Mouse (Mus musculus) cerebellum, postnatal 25 days (tissue): ENCODE measurements at regions not wholly inside any gene's neighbourhood (a gene's known extent, or its start where the extent isn't known, plus 50 kb on each side); places are given as distances from the start of the nearest gene placed in this dataset.

Source experiments
- DNase-seq, 2 experiments: peaks; one replicate each; pipeline ENCODE4 v3.0.0; 2021; ENCODE audit warnings: mixed read lengths in 2 of 2

- DNase-seq = no peak
These were observed 162.9 kb upstream of the Arid2 start for GRCm38 (mm10) chr15:96124397-96124796.

GRCm38 (mm10) chr15:96129699-96130098 lies 157.6 kb upstream of the Arid2 start:
- no peak for DNase-seq

GRCm38 (mm10) chr15:96130531-96130930 lies 156.8 kb upstream of the Arid2 start:
- no peak for DNase-seq

GRCm38 (mm10) chr15:96131582-96132091 lies 155.7 kb upstream of the Arid2 start:
- no peak for DNase-seq

GRCm38 (mm10) chr15:96132636-96133035 lies 154.7 kb upstream of the Arid2 start:
- no peak for DNase-seq

GRCm38 (mm10) chr15:96135250-96135731 lies 152.0 kb upstream of the Arid2 start:
- no peak for DNase-seq

- no peak for DNase-seq
These were observed 151.5 kb upstream of the Arid2 start for GRCm38 (mm10) chr15:96135816-96136215.

GRCm38 (mm10) chr15:96137534-96137933 lies 149.8 kb upstream of the Arid2 start:
- no peak for DNase-seq

- DNase-seq = no peak
These were observed 149.4 kb upstream of the Arid2 start for GRCm38 (mm10) chr15:96137945-96138344.

- no peak for DNase-seq
These were observed 133.8 kb upstream of the Arid2 start for GRCm38 (mm10) chr15:96153489-96153888.

GRCm38 (mm10) chr15:96158321-96158720 lies 129.0 kb upstream of the Arid2 start:
- DNase-seq = no peak

GRCm38 (mm10) chr15:96164771-96165431 lies 122.4 kb upstream of the Arid2 start:
- DNase-seq = peak; percentile 57 to 61

GRCm38 (mm10) chr15:96167256-96167655 lies 120.1 kb upstream of the Arid2 start:
- no peak for DNase-seq

GRCm38 (mm10) chr15:96169726-96170467 lies 117.4 kb upstream of the Arid2 start:
- DNase-seq = no peak

- DNase-seq = peak; percentile 52 to 68
These were observed 116.1 kb upstream of the Arid2 start for GRCm38 (mm10) chr15:96170986-96171769.

- no peak for DNase-seq
These were observed 109.4 kb upstream of the Arid2 start for GRCm38 (mm10) chr15:96177911-96178310.

GRCm38 (mm10) chr15:96178374-96179109 lies 108.8 kb upstream of the Arid2 start:
- DNase-seq = no peak

- no peak for DNase-seq
These were observed 107.8 kb upstream of the Arid2 start for GRCm38 (mm10) chr15:96179511-96179910.

- DNase-seq = no peak
These were observed 107.3 kb upstream of the Arid2 start for GRCm38 (mm10) chr15:96180036-96180435.

- no peak for DNase-seq
These were observed 106.3 kb upstream of the Arid2 start for GRCm38 (mm10) chr15:96180977-96181376.

GRCm38 (mm10) chr15:96182313-96182712 lies 105.0 kb upstream of the Arid2 start:
- DNase-seq = no peak

GRCm38 (mm10) chr15:96183069-96183468 lies 104.2 kb upstream of the Arid2 start:
- no peak for DNase-seq
